Mouse (Mus musculus) ZHBTc4 (cell line): Measurements from ENCODE around the gene Lipm.

Experiments used
- DNase-seq: peaks from one replicate; pipeline ENCODE4 v3.0.0-alpha.2; 2011; ENCODE audit warnings: low read depth, low spot score

The Lipm gene

GRCm38 (mm10) chr19:34165891-34166290, 65.2 kb downstream of the Lipm start, which contains the start of gene Ankrd22:
Gene Ankrd22 (minus strand): TSS chr19:34166053.
- DNase-seq = no peak

- DNase-seq = no peak
Measured at GRCm38 (mm10) chr19:34166386-34166785, 65.7 kb downstream of the Lipm start.

GRCm38 (mm10) chr19:34167896-34168661, 67.3 kb downstream of the Lipm start:
- no peak for DNase-seq

- no peak for DNase-seq
Measured at GRCm38 (mm10) chr19:34169121-34169520, 68.4 kb downstream of the Lipm start.

- no peak for DNase-seq
Measured at GRCm38 (mm10) chr19:34171167-34171566, 70.4 kb downstream of the Lipm start.
